Mouse (Mus musculus): Measurements from ENCODE around the gene Gab1. TPM values are rescaled to one million over a fixed set of nuclear protein-coding genes. Genes with fewer than 3 reads are reported as not detected.

Gene Gab1
- polyA plus RNA-seq, 1 experiment from 2014 or later: 25.9 TPM

DNA sequence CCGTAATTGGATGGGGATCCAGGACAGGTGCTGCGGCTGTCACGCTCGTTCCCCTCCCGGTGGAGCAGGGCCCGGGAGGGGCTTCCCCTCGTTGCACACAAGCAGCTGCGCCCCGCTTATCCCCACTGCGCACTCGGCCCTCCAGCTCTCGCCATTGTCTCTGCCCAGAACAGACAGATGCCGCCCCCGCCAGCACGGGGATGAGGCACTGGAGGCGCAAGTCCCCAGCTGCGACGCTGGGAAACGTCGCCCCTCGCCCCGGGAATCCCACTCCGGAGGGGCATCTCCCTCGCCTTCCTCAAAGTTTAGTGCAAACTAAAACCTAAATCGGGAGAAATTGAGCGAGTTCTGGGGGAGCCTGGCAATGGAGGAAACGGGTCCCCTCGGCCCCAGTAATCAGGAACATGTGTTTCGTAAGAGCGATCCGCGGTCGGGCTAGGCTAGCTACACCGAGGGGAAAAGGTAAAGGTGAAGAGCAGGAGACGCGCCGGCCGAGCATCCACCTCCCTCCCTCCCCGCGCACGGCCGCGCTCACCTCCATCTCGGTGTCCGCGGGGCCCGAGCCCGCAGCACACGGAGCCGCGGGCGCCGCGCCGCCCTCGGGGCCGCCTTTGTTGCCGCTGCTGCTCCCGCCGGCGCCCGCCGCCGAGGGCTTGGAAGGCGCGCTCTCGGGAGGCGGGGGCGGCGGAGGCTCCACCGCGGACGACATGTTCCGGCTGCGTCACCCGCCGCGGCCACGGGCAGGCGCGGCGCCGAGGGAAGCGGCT, 141.7 kb downstream of the Gab1 start:
- no peaks in the 10 kb centered on the region for H3K4me1 ChIP-seq (ENCODE audit: control insufficient read depth, insufficient read depth, low read length)
- H3K4me2 ChIP-seq (ENCODE audit: low read depth, low read length): peak overlapping the region; percentile 76
- under 1% methylated on average over 74 of the region's 84 CpGs for WGBS
- DNase-seq (ENCODE audit: low spot score): peak; percentile 57
- peak overlapping the region; percentile 97 for H3K9ac ChIP-seq (replicated peaks; ENCODE audit: low read length)
- H3K9me3 ChIP-seq (replicated peaks; ENCODE audit: control insufficient read depth, low read length): no peaks in the 10 kb centered on the region
- peak overlapping the region; percentile 99 for H3K27ac ChIP-seq (replicated peaks; ENCODE audit: low read depth, low read length)
- ATAC-seq (replicated peaks; ENCODE audit: insufficient number of reproducible peaks, low FRiP score, low TSS enrichment, low read depth): peak; percentile 76
- no peaks in the 10 kb centered on the region for H3K36me3 ChIP-seq (replicated peaks; ENCODE audit: control insufficient read depth, insufficient read depth, low read depth, low read length)
- H3K4me3 ChIP-seq (ENCODE audit: low read depth, low read length): peak overlapping the region; percentile 92
- no peaks in the 10 kb centered on the region for H3K27me3 ChIP-seq (ENCODE audit: control insufficient read depth, insufficient read depth, low read length)

DNA sequence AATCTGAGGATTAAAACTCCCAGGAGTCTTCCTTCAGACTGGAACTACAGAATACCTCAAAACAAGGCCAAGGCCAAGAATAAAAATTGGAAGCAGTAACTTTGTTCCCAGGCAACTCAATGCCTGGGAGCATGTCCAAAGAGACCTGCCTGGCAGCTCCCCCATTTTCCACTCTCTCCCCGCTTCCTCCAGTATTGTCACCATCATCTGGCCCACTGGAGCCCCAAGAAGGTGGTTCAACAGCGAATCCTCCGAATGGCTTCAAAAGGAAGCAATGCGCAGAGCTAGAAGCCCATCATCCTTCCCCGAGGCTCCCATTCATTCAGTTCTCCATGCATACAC, 142.3 kb downstream of the Gab1 start:
- WGBS: 0% methylated on average over 5 of the region's 5 CpGs
- ATAC-seq (replicated peaks; ENCODE audit: insufficient number of reproducible peaks, low FRiP score, low TSS enrichment, low read depth) (no peak), DNase-seq (ENCODE audit: low spot score) (peak; percentile 2)
- Histone ChIP-seq H3K36me3 (replicated peaks; ENCODE audit: control insufficient read depth, insufficient read depth, low read depth, low read length) (no peaks in the 10 kb centered on the region), H3K4me3 (ENCODE audit: low read depth, low read length) (peak overlapping the region; percentile 92), H3K9me3 (replicated peaks; ENCODE audit: control insufficient read depth, low read length) (no peaks in the 10 kb centered on the region), H3K27me3 (ENCODE audit: control insufficient read depth, insufficient read depth, low read length) (no peaks in the 10 kb centered on the region), H3K4me2 (ENCODE audit: low read depth, low read length) (peak overlapping the region; percentile 76), H3K9ac (replicated peaks; ENCODE audit: low read length) (peak overlapping the region; percentile 97), H3K4me1 (ENCODE audit: control insufficient read depth, insufficient read depth, low read length) (no peaks in the 10 kb centered on the region), H3K27ac (replicated peaks; ENCODE audit: low read depth, low read length) (peak overlapping the region; percentile 99)

DNA sequence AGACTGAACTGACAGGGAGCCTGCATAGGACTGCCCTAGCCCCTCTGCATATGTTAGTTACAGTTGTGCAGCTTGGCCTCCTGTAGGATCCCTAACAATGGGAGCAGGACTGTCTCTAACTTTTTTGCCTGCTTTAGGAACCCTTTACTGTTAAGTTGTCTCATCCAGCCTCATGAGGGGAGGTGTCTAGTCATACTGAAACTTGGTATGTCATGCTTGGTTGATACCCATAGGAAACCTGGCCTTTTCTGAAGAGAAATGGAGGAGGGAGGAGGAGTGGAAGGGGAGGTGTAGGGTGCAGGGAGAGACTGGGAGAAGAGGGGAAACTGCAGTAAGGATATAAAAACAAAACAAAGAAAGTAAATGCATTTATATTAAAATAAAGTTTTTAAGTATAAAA, 148.0 kb downstream of the Gab1 start:
- no peak overlapping the region for H3K4me3 ChIP-seq (ENCODE audit: low read depth, low read length)
- H3K9me3 ChIP-seq (replicated peaks; ENCODE audit: control insufficient read depth, low read length): no peaks in the 10 kb centered on the region
- H3K27ac ChIP-seq (replicated peaks; ENCODE audit: low read depth, low read length): no peak overlapping the region
- H3K36me3 ChIP-seq (replicated peaks; ENCODE audit: control insufficient read depth, insufficient read depth, low read depth, low read length): peaks cover 8% of the 10 kb centered on the region
- ATAC-seq (replicated peaks; ENCODE audit: insufficient number of reproducible peaks, low FRiP score, low TSS enrichment, low read depth) (no peak), DNase-seq (ENCODE audit: low spot score) (no peak)
- H3K9ac ChIP-seq (replicated peaks; ENCODE audit: low read length): no peak overlapping the region
- no peaks in the 10 kb centered on the region for H3K27me3 ChIP-seq (ENCODE audit: control insufficient read depth, insufficient read depth, low read length)
- H3K4me2 ChIP-seq (ENCODE audit: low read depth, low read length): no peak overlapping the region
- H3K4me1 ChIP-seq (ENCODE audit: control insufficient read depth, insufficient read depth, low read length): no peaks in the 10 kb centered on the region

DNA sequence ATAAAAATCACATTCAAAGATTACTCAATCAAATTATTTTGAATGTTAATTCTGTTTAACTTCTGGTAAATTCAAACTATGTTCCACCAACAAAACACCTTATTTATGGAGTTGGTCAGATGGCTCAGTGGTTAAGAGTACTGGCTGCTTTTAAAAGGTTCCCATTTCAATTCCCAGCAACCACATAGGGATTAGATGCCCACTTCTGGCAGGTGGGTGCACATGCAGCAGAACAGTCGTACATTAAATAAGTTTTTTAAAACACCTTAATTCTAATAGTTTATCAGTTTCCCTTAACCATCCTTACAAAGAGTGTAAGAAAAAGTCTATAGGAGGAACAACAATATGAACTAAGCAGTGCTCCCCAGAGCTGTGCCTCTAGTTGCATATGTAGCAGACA, 165.9 kb downstream of the Gab1 start:
- Histone ChIP-seq H3K36me3 (replicated peaks; ENCODE audit: control insufficient read depth, insufficient read depth, low read depth, low read length) (peaks cover 7% of the 10 kb centered on the region), H3K9me3 (replicated peaks; ENCODE audit: control insufficient read depth, low read length) (no peaks in the 10 kb centered on the region), H3K4me3 (ENCODE audit: low read depth, low read length) (no peak overlapping the region), H3K9ac (replicated peaks; ENCODE audit: low read length) (no peak overlapping the region), H3K4me2 (ENCODE audit: low read depth, low read length) (no peak overlapping the region), H3K27ac (replicated peaks; ENCODE audit: low read depth, low read length) (no peak overlapping the region), H3K4me1 (ENCODE audit: control insufficient read depth, insufficient read depth, low read length) (no peaks in the 10 kb centered on the region), H3K27me3 (ENCODE audit: control insufficient read depth, insufficient read depth, low read length) (no peaks in the 10 kb centered on the region)
- DNase-seq (ENCODE audit: low spot score) (no peak), ATAC-seq (replicated peaks; ENCODE audit: insufficient number of reproducible peaks, low FRiP score, low TSS enrichment, low read depth) (no peak)
- WGBS: 91% methylated on average over 1 of the region's 1 CpGs

Other genes starting within 250 kb of the Gab1 start
- gene Smarca5, start 141.0 kb downstream of the Gab1 start, polyA plus RNA-seq (2014; fragmentation: Nextera tagmentation; extraction: Ambion mirVana): 138 and 161 TPM in 2 replicates
- 29.5 and 32.5 TPM in 2 replicates for gene Usp38, start 134.4 kb upstream of the Gab1 start, polyA plus RNA-seq (2014; fragmentation: Nextera tagmentation; extraction: Ambion mirVana)